Mouse (Mus musculus) heart, adult 9 months (tissue): ENCODE data around the gene Zfp579.

Source experiments
- DNase-seq, 2 experiments: peaks; one replicate each; pipeline ENCODE4 v3.0.0; 2022; ENCODE audit warnings: low spot score in 2 of 2

Zfp579 gene

GRCm38 (mm10) chr7:4957361-4957760 lies 38.6 kb downstream of the Zfp579 start:
- DNase-seq, result no peak

DNA sequence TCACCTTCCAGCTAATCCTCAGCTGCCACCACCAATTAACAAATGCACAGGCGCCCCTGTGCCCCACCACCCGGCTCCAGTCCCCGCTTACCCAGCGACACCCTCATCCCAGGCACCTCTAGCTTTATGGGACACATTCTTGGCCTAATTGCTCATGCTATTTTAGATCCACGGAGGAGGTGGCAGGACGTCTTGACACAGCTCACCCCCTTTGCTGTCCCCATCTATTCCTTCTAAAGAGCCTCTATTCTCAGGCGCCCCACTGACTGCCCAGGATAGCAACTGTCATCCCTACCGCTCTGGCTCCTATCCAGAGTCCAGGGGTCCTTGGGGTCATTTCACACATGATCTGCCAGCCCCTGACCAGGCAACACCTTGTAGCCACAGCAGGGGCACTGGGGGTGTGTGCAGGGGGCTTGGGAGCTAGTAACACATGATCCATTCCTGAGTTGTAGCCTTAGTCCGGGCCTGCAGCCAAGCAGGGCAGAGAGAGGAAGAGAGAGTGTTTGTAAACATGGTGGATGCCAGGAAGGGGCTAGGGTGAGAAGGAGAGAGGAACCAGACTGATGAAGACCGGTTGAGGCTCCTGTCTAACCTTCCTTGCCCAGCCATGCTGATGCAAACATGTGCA lies 42.0 kb downstream of the Zfp579 start:
- peak in 1 of 2 experiments; percentile 33 for DNase-seq

DNA sequence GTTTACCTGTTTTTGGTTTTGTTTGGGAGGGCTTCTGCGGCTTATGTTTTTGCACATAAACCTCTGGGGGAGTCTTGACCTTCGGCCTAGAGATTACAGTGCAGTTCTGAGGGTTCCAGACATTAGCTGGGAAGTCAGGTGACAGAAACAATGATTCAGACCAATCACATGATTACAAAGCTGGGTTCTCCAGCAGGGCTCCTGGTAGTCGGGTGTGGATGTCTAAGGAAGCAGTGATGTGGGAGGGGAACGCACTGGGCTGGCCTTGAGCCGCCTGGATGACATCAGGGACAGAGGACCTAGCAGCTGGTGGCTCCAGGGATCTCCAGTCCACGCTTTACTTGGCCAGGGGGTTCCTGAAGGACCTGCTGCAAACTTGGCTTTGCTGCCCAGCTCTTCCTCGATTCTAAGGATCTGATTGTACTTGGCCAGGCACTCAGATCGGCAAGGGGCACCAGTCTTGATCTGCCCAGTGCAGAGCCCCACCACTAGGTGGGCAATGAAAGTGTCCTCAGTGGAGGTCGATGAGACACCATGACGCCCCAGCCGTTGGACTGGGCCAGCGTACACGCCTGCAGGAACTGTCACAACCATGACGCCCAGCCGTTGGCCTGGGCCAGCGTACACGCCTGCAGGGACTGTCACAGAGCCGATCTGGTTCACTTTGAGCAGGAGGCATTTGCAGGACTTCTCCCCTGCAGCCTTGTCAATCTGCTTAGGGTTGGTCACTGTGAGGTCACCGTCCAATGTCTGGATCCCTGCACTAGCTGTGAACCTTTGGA lies 45.2 kb downstream of the Zfp579 start:
- peak; percentile 61 to 69 for DNase-seq

DNA sequence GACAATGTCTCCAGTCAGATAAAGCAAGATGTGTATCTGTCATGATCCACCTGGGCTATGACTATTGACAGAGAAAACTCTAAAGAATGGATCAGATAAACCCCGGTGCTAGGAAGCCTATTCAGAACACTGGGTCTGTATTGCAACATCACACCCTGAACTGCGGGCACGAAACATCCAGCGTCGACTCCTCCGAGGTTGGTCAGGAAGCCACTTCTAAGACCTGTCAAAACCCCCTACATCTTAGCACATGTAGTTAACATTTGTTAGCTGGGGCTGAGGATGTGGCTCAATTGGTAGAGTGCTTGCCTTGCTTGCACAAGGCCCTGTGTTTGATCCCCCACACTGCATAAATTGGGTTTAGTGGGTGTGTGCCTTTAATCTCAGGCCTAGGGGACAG lies 47.6 kb downstream of the Zfp579 start:
- DNase-seq, result no peak

GRCm38 (mm10) chr7:4947855-4948254 lies 48.1 kb downstream of the Zfp579 start:
- DNase-seq, result peak; percentile 53 to 80

- peak; percentile 91 to 94 for DNase-seq
Observed at GRCm38 (mm10) chr7:4943223-4943815, 52.6 kb downstream of the Zfp579 start.

GRCm38 (mm10) chr7:4942673-4943072 lies 53.3 kb downstream of the Zfp579 start:
- no peak for DNase-seq

GRCm38 (mm10) chr7:4940068-4940479 lies 55.9 kb downstream of the Zfp579 start:
- DNase-seq, result peak; percentile 66 to 81

DNA sequence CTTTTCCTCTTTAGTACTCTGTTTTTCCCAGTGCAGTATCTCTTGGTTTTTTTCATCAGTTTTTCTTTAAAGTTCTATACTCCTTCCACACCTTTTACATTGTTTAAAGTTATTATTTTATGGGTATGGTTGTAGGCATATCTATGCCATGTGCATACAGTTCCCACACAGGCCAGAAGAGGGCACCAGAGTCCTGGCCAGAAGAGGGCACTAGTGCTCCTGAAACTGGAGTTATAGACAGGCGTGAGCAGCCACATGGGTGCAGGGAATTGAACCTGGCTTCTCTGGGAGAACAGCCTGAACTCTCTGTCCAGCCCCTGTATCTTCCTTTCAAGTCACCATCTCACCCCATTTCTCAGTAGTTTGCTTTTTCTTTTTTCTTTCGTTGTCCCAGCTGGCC lies 57.5 kb downstream of the Zfp579 start:
- peak in 1 of 2 experiments; percentile 67 for DNase-seq

GRCm38 (mm10) chr7:4937392-4937791 lies 58.6 kb downstream of the Zfp579 start:
- no peak for DNase-seq

DNA sequence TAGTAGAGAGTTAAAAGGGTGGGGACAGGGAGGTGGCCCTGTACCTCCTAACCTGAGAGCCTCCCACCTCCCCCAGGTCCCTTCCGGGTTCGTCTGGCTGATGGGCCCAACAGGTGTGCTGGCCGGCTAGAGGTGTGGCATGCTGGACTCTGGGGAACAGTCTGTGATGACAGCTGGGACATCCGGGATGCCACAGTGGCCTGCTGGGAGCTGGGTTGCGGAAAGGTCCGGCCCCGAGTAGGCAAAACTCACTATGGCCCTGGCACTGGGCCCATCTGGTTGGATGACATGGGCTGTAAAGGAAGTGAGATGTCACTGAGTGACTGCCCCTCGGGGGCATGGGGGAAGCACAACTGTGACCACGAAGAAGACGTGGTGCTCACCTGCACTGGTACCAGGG lies 59.1 kb downstream of the Zfp579 start:
- no peak for DNase-seq

DNA sequence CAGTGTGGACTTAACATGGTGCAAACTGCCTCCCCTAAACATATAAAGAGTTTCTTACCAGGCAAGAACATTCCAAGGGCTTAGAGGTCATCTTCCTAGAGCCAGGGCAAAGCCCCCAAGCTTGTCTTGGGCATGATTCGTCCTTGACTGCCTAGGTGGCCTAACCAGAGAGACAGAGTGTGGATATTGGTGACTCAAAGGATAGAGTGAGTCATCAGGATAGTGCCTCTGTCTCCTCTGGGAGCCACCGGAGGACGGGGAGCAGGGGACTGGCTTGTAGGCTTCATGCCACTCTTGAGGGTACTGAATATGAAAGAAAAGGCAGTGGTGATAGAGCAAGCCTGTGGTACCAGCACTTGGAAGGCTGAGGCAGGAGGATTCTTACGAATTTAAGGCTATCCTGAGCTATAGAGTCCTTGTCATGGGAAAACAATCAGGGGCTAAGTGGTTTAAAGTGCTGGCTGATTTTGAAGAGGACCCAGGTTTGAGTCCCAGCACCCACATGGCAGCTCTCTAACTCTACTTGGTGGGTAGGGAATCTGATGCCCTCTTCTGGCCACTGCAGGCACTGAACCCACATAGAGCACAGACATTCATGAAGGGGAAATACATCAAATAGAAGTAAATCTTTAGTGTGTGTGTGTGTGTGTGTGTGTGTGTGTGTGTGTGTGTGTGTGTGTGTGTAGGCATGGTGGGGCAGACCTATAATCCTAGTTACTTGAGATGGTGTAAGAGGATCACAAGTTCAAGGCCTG lies 61.6 kb downstream of the Zfp579 start:
- DNase-seq, result no peak
